Mouse (Mus musculus): Measurements from ENCODE around the gene Gng7.
A peak's percentile ranks its signal among the peaks of the same experiment; 100 is the strongest.

DNA sequence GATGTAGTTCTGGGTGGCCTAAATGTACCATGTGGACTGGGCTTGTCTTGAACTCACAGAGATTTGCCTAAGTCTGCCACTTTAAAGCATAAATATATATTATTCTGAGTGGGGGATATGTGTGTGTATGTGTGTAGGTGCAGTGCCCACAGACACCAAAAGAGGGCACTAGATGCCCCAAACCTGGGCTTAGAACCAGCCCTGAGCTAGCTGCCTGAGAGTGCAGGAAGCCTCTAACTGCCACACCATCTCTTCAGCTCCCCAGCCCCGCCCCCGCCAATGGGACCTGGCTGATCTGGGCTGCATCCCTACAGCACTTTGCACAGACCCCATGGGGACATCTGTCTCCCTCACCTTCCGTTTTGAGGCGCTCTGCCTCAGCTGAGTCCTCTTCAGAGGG is 35.9 kb upstream of the Gng7 start:
- TF ChIP-seq CTCF (IDR thresholded peaks at IDR 0.05; ENCODE audit: low read depth, low read length) (peak; percentile 51), POLR2A (IDR thresholded peaks at IDR 0.05; ENCODE audit: insufficient read depth, low read length) (no peak)
